Mouse (Mus musculus): ENCODE data around the gene Llcfc1. TPM values are rescaled to one million over a fixed set of nuclear protein-coding genes. Genes with fewer than 3 reads are reported as not detected.
A peak's percentile ranks its signal among the peaks of the same experiment; 100 is the strongest.

The Llcfc1 gene
- polyA plus RNA-seq (2015; fragmentation: Nextera tagmentation; extraction: Ambion mirVana): 0.18 TPM in 1 of 2 replicates, not detected in the other

- DNase-seq (ENCODE audit: low spot score): no peak
These were observed at the start of gene Llcfc1 for GRCm38 (mm10) chr6:41684131-41684530. Gene Llcfc1 (plus strand): TSS chr6:41684431.

- no peak for DNase-seq (ENCODE audit: low spot score)
These were observed 49.0 kb upstream of the Llcfc1 start for GRCm38 (mm10) chr6:41635211-41635610.

- no peak for DNase-seq (ENCODE audit: low spot score)
These were observed 48.1 kb upstream of the Llcfc1 start, which contains the start of gene Trpv6 for GRCm38 (mm10) chr6:41636178-41636577. Gene Trpv6 (minus strand): TSS chr6:41636405.

GRCm38 (mm10) chr6:41637393-41637792, 46.8 kb upstream of the Llcfc1 start:
- DNase-seq (ENCODE audit: low spot score): no peak

GRCm38 (mm10) chr6:41637927-41638506, 46.2 kb upstream of the Llcfc1 start:
- DNase-seq (ENCODE audit: low spot score): no peak

- DNase-seq (ENCODE audit: low spot score): no peak
These were observed 43.8 kb upstream of the Llcfc1 start for GRCm38 (mm10) chr6:41640449-41640848.

- no peak for DNase-seq (ENCODE audit: low spot score)
These were observed 42.9 kb upstream of the Llcfc1 start for GRCm38 (mm10) chr6:41641173-41641866.

GRCm38 (mm10) chr6:41642765-41643164, 41.5 kb upstream of the Llcfc1 start:
- DNase-seq (ENCODE audit: low spot score): no peak

GRCm38 (mm10) chr6:41643227-41643626, 41.0 kb upstream of the Llcfc1 start:
- no peak for DNase-seq (ENCODE audit: low spot score)

GRCm38 (mm10) chr6:41646220-41646619, 38.0 kb upstream of the Llcfc1 start:
- DNase-seq (ENCODE audit: low spot score): no peak

GRCm38 (mm10) chr6:41646672-41647071, 37.6 kb upstream of the Llcfc1 start:
- no peak for DNase-seq (ENCODE audit: low spot score)

- no peak for DNase-seq (ENCODE audit: low spot score)
These were observed 31.1 kb upstream of the Llcfc1 start for GRCm38 (mm10) chr6:41653173-41653572.

- DNase-seq (ENCODE audit: low spot score): peak; percentile 9
These were observed 29.6 kb upstream of the Llcfc1 start for GRCm38 (mm10) chr6:41654648-41655047.

- no peak for DNase-seq (ENCODE audit: low spot score)
These were observed 25.7 kb upstream of the Llcfc1 start for GRCm38 (mm10) chr6:41658487-41658886.

GRCm38 (mm10) chr6:41662320-41662719, 21.9 kb upstream of the Llcfc1 start:
- DNase-seq (ENCODE audit: low spot score): peak; percentile 44

- DNase-seq (ENCODE audit: low spot score): no peak
These were observed 7.7 kb upstream of the Llcfc1 start for GRCm38 (mm10) chr6:41676530-41676929.

- no peak for DNase-seq (ENCODE audit: low spot score)
These were observed 3.6 kb upstream of the Llcfc1 start, which contains the start of gene Trpv5 for GRCm38 (mm10) chr6:41680669-41681068. Gene Trpv5 (minus strand): TSS chr6:41680769.

GRCm38 (mm10) chr6:41681656-41682055, 2.6 kb upstream of the Llcfc1 start:
- no peak for DNase-seq (ENCODE audit: low spot score)

GRCm38 (mm10) chr6:41684911-41685310, 680 bp downstream of the Llcfc1 start:
- no peak for DNase-seq (ENCODE audit: low spot score)

- no peak for DNase-seq (ENCODE audit: low spot score)
These were observed 1.4 kb downstream of the Llcfc1 start for GRCm38 (mm10) chr6:41685596-41685995.

GRCm38 (mm10) chr6:41692200-41692599, 8.0 kb downstream of the Llcfc1 start:
- DNase-seq (ENCODE audit: low spot score): no peak

GRCm38 (mm10) chr6:41694407-41694806, 10.2 kb downstream of the Llcfc1 start:
- DNase-seq (ENCODE audit: low spot score): no peak

- no peak for DNase-seq (ENCODE audit: low spot score)
These were observed 17.0 kb downstream of the Llcfc1 start for GRCm38 (mm10) chr6:41701245-41701644.
